Mouse (Mus musculus): ENCODE results near the gene Sst.

DNA sequence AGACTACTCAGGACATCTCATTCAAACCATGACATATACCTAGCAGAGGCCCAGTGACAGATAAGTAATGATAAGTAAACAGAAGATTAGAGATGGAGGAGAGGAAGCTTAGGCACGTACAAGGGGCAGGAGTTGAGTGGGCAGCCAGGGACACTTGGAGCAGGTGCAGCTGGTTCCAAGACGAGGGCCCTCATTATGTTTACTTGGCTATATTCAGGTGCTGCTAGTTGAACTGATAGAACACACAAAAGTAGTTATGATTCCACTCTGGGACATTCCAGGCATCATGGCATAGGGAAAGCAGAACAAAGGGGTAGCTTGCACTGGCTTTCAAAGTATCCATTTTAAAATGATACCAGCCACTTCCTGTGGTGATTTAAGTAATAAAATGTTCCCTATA is 43.6 kb upstream of the Sst start:
- no peak for TF ChIP-seq CTCF (IDR thresholded peaks at IDR 0.05; ENCODE audit: extremely low read depth, insufficient read depth, low read length)
- no peak for TF ChIP-seq POLR2A (IDR thresholded peaks at IDR 0.05; ENCODE audit: extremely low read depth, insufficient read depth, low read length)

Data from cortical plate, adult 2 months (tissue).